Mouse (Mus musculus): ENCODE data around the gene Bicral. TPM values are rescaled to one million over a fixed set of nuclear protein-coding genes. Genes with fewer than 3 reads are reported as not detected.
"Not testable (repeated sequence)": the region's sequence is repeated elsewhere in the genome, so short reads cannot be mapped to it uniquely, and the experiment has no call there.

Gene Bicral
- total RNA-seq, 2 experiments from 2014 or later: 11.9 to 13.4 TPM

- intact Hi-C loops (cut with DNase I): no loop called here
- peak; percentile 87 for DNase-seq
- no peak for TF ChIP-seq CTCF (IDR thresholded peaks at IDR 0.05)
- H3K4me3 ChIP-seq: no peak overlapping the region; the same call in 1 of the 2 replicates
- peak overlapping the region; percentile 66 for H3K27ac ChIP-seq
Measured at GRCm38 (mm10) chr17:46853281-46853680, 5.0 kb downstream of the Bicral start.

- DNase-seq: peak; percentile 43
- no peak for TF ChIP-seq CTCF (IDR thresholded peaks at IDR 0.05)
- peak overlapping the region; percentile 66 for H3K27ac ChIP-seq
- intact Hi-C loops (cut with DNase I): no loop called here
- no peak overlapping the region; the same call in 1 of the 2 replicates for H3K4me3 ChIP-seq
Measured at GRCm38 (mm10) chr17:46852725-46853124, 5.6 kb downstream of the Bicral start.

- intact Hi-C loops (cut with DNase I): no loop called here
- TF ChIP-seq CTCF (IDR thresholded peaks at IDR 0.05): no peak
- Histone ChIP-seq H3K4me3 (no peak overlapping the region), H3K27ac (no peak overlapping the region)
- DNase-seq: no peak
Measured at GRCm38 (mm10) chr17:46847206-46847605, 11.1 kb downstream of the Bicral start.

GRCm38 (mm10) chr17:46846573-46846972, 11.7 kb downstream of the Bicral start:
- DNase-seq; intact Hi-C loops (cut with DNase I); H3K4me3 ChIP-seq; H3K27ac ChIP-seq: not testable (repeated sequence)

GRCm38 (mm10) chr17:46845262-46845661, 13.0 kb downstream of the Bicral start:
- TF ChIP-seq CTCF (IDR thresholded peaks at IDR 0.05): no peak
- intact Hi-C loops (cut with DNase I): no loop called here

GRCm38 (mm10) chr17:46844811-46845210, 13.5 kb downstream of the Bicral start:
- intact Hi-C loops (cut with DNase I): no loop called here
- no peak for DNase-seq
- Histone ChIP-seq H3K4me3 (no peak overlapping the region), H3K27ac (no peak overlapping the region)
- TF ChIP-seq CTCF (IDR thresholded peaks at IDR 0.05): no peak

More at GRCm38 (mm10) chr17:46845262-46845661, 13.0 kb downstream of the Bicral start:
- no peak overlapping the region for H3K4me3 ChIP-seq
- no peak overlapping the region for H3K27ac ChIP-seq
- no peak for DNase-seq

GRCm38 (mm10) chr17:46843716-46844115, 14.6 kb downstream of the Bicral start:
- intact Hi-C loops (cut with DNase I): no loop called here
- Histone ChIP-seq H3K4me3 (no peak overlapping the region), H3K27ac (no peak overlapping the region)
- TF ChIP-seq CTCF (IDR thresholded peaks at IDR 0.05): no peak
- DNase-seq: no peak

GRCm38 (mm10) chr17:46843022-46843421, 15.3 kb downstream of the Bicral start:
- DNase-seq: no peak
- TF ChIP-seq CTCF (IDR thresholded peaks at IDR 0.05): no peak
- Histone ChIP-seq H3K4me3 (no peak overlapping the region), H3K27ac (peak overlapping the region; percentile 3; the same call in 1 of the 2 replicates)
- intact Hi-C loops (cut with DNase I): no loop called here

- Histone ChIP-seq H3K4me3 (no peak overlapping the region), H3K27ac (no peak overlapping the region)
- intact Hi-C loops (cut with DNase I): no loop called here
- DNase-seq: no peak
- no peak for TF ChIP-seq CTCF (IDR thresholded peaks at IDR 0.05)
Measured at GRCm38 (mm10) chr17:46840304-46841010, 17.8 kb downstream of the Bicral start.

- no peak overlapping the region for H3K4me3 ChIP-seq
- TF ChIP-seq CTCF (IDR thresholded peaks at IDR 0.05): no peak
- no peak for DNase-seq
- intact Hi-C loops (cut with DNase I): no loop called here
- no peak overlapping the region for H3K27ac ChIP-seq
Measured at GRCm38 (mm10) chr17:46838396-46838920, 19.8 kb downstream of the Bicral start.

GRCm38 (mm10) chr17:46837897-46838296, 20.4 kb downstream of the Bicral start:
- Histone ChIP-seq H3K27ac (no peak overlapping the region), H3K4me3 (no peak overlapping the region)
- intact Hi-C loops (cut with DNase I): no loop called here

GRCm38 (mm10) chr17:46835093-46835715, 23.1 kb downstream of the Bicral start:
- no peak overlapping the region for H3K4me3 ChIP-seq
- H3K27ac ChIP-seq: no peak overlapping the region
- intact Hi-C loops (cut with DNase I): no loop called here
- TF ChIP-seq CTCF (IDR thresholded peaks at IDR 0.05): no peak
- DNase-seq: no peak

More at GRCm38 (mm10) chr17:46837897-46838296, 20.4 kb downstream of the Bicral start:
- no peak for TF ChIP-seq CTCF (IDR thresholded peaks at IDR 0.05)
- DNase-seq: no peak

- Histone ChIP-seq H3K4me3 (peak overlapping the region; percentile 60; the same call in 1 of the 2 replicates), H3K27ac (peak overlapping the region; percentile 87)
- no peak for DNase-seq
- intact Hi-C loops (cut with DNase I): loop anchor here (2.0 kb wide), 1 partner anchor 22 kb away; no protein-coding TSS in a partner anchor
- TF ChIP-seq CTCF (IDR thresholded peaks at IDR 0.05): no peak
Measured at GRCm38 (mm10) chr17:46832981-46833305, 25.3 kb downstream of the Bicral start.
